Mouse (Mus musculus) lung, postnatal 0 days (tissue): ENCODE results near the gene Zfp874b. TPM values are rescaled to one million over a fixed set of nuclear protein-coding genes. Genes with fewer than 3 reads are reported as not detected.
A peak's percentile ranks its signal among the peaks of the same experiment; 100 is the strongest.
"Not testable (repeated sequence)": the region's sequence is repeated elsewhere in the genome, so short reads cannot be mapped to it uniquely, and the experiment has no call there.

Source experiments
- ATAC-seq: fragments of 200-750 bp; cut with Nextera tagmentation; 2 replicates; pipeline ENCODE4 v1.8.0; 2017; ENCODE audit warnings: moderate library complexity
- DNase-seq: peaks from one replicate; pipeline ENCODE4 v3.0.0-alpha.2; 2016; ENCODE audit warnings: low spot score
- H3K27ac ChIP-seq: fragments of 300-500 bp; sonication (generic); 2 replicates; pipeline ENCODE4 v1.5.1; 2014; ENCODE audit warnings: antibody characterized with exemption, mild to moderate bottlenecking, low read length, mixed read lengths
- H3K27me3 ChIP-seq: fragments of 300-500 bp; sonication (generic); replicated peaks from 2 replicates; pipeline ENCODE4 v1.6.1; 2014; ENCODE audit warnings: low read length, mixed read lengths; ENCODE audit not compliant: insufficient read depth
- H3K36me3 ChIP-seq: fragments of 300-500 bp; sonication (generic); 2 replicates; pipeline ENCODE4 v1.6.1; 2014; ENCODE audit warnings: low read length, mixed read lengths; ENCODE audit not compliant: insufficient read depth
- H3K4me1 ChIP-seq: fragments of 300-500 bp; sonication (generic); 2 replicates; pipeline ENCODE4 v1.6.1; 2014; ENCODE audit warnings: antibody characterized with exemption, low read depth, low read length, mixed read lengths; ENCODE audit not compliant: insufficient read depth
- H3K4me2 ChIP-seq: fragments of 300-500 bp; sonication (generic); replicated peaks from 2 replicates; pipeline ENCODE4 v1.6.1; 2014; ENCODE audit warnings: low read depth, mild to moderate bottlenecking, low read length, moderate library complexity, mixed read lengths
- H3K4me3 ChIP-seq: fragments of 300-500 bp; sonication (generic); 2 replicates; pipeline ENCODE4 v1.5.1; 2014; ENCODE audit warnings: low read depth, low read length
- H3K9ac ChIP-seq: fragments of 300-500 bp; sonication (generic); replicated peaks from 2 replicates; pipeline ENCODE4 v1.6.1; 2014; ENCODE audit warnings: low read depth, mild to moderate bottlenecking
- H3K9me3 ChIP-seq: fragments of 300-500 bp; sonication (generic); 2 replicates; pipeline ENCODE4 v1.6.1; 2016; ENCODE audit warnings: low read length, mixed read lengths
- CTCF ChIP-seq: IDR thresholded peaks from 2 replicates; pipeline ENCODE4 v1.5.1; 2016; ENCODE audit warnings: antibody characterized with exemption, mild to moderate bottlenecking
- EP300 ChIP-seq: IDR thresholded peaks from 2 replicates; pipeline ENCODE4 v1.6.1; 2016; ENCODE audit warnings: antibody characterized with exemption, mild to moderate bottlenecking, control low read depth
- WGBS: fragments of 180-500 bp; shearing (Covaris S2); extraction: QIAGEN DNeasy Blood & Tissue Kit; methylation state at CpG from one replicate; pipeline ENCODE4 v1.1.7; 2014; 5-methylcytosine and 5-hydroxymethylcytosine counted together
- polyA plus RNA-seq: library from polyadenylated mRNA; unstranded; fragments of >200 nt; fragmentation: Nextera tagmentation; extraction: Ambion mirVana; gene quantifications from 2 replicates; pipeline ENCODE4 v1.2.1, GENCODE M21; 2015

Zfp874b gene
- polyA plus RNA-seq, 1 experiment from 2014 or later: 4.4 TPM

GRCm38 (mm10) chr13:67451172-67452020 lies 32.7 kb downstream of the Zfp874b start, which contains the start of gene Zfp874a:
Gene Zfp874a, minus strand, starts transcription at chr13:67451624.
- Histone ChIP-seq H3K4me1 (no peaks in the 10 kb centered on the region), H3K9me3 (no peaks in the 10 kb centered on the region), H3K36me3 (peaks cover 9% of the 10 kb centered on the region), H3K27ac (peak within 1 kb of the TSS; percentile 68), H3K4me3 (peak within 1 kb of the TSS; percentile 53), H3K9ac (peak within 1 kb of the TSS; percentile 30), H3K4me2 (peak within 1 kb of the TSS; percentile 60), H3K27me3 (no peaks in the 10 kb centered on the region)
- ATAC-seq: peak; percentile 98
- TF ChIP-seq EP300 (peak; percentile 41), CTCF (no peak)
- peak; percentile 96 for DNase-seq
- WGBS: under 1% methylated on average over 20 of the region's 20 CpGs

GRCm38 (mm10) chr13:67437095-67437494 lies 47.0 kb downstream of the Zfp874b start:
- not testable (repeated sequence) for H3K9ac ChIP-seq

GRCm38 (mm10) chr13:67428116-67428515 lies 55.9 kb downstream of the Zfp874b start:
- Histone ChIP-seq H3K9ac (no peak overlapping the region), H3K36me3 (no peaks in the 10 kb centered on the region), H3K4me3 (no peak overlapping the region), H3K27ac (no peak overlapping the region), H3K4me2 (no peak overlapping the region), H3K27me3 (no peaks in the 10 kb centered on the region), H3K4me1 (no peaks in the 10 kb centered on the region), H3K9me3 (no peaks in the 10 kb centered on the region)
- ATAC-seq (no peak), DNase-seq (no peak)
- TF ChIP-seq CTCF: no peak
- no peak for TF ChIP-seq EP300
- WGBS: 74% methylated on average over 3 of the region's 3 CpGs

More at GRCm38 (mm10) chr13:67437095-67437494, 47.0 kb downstream of the Zfp874b start:
- not testable (repeated sequence) for H3K4me2 ChIP-seq, H3K4me1 ChIP-seq, H3K36me3 ChIP-seq, H3K9me3 ChIP-seq, ATAC-seq, H3K27me3 ChIP-seq, H3K27ac ChIP-seq, DNase-seq, H3K4me3 ChIP-seq
- WGBS: 80% methylated on average over 1 of the region's 3 CpGs

- not testable (repeated sequence) for H3K9me3 ChIP-seq, H3K27me3 ChIP-seq, ATAC-seq, H3K9ac ChIP-seq, H3K4me1 ChIP-seq, H3K4me3 ChIP-seq, DNase-seq, H3K4me2 ChIP-seq, H3K27ac ChIP-seq, H3K36me3 ChIP-seq
Observed at GRCm38 (mm10) chr13:67425699-67426098, 58.4 kb downstream of the Zfp874b start.

GRCm38 (mm10) chr13:67422532-67422931 lies 61.5 kb downstream of the Zfp874b start:
- H3K4me2 ChIP-seq, H3K4me1 ChIP-seq, DNase-seq, H3K36me3 ChIP-seq, H3K27me3 ChIP-seq, H3K9ac ChIP-seq, H3K4me3 ChIP-seq, ATAC-seq, H3K9me3 ChIP-seq, H3K27ac ChIP-seq: not testable (repeated sequence)
- 88% methylated on average over 2 of the region's 2 CpGs for WGBS

Other genes starting within 250 kb of the Zfp874b start
- 1.00 and 1.1 TPM in 2 replicates for gene Zfp458, start 205.8 kb downstream of the Zfp874b start, polyA plus RNA-seq
- gene Zfp457, start 177.8 kb downstream of the Zfp874b start, polyA plus RNA-seq: 0.40 and 0.62 TPM in 2 replicates
- 1.5 TPM in 2 replicates for gene Zfp595, start 151.7 kb downstream of the Zfp874b start, polyA plus RNA-seq
- gene Gm28044, start 123.7 kb downstream of the Zfp874b start, polyA plus RNA-seq: 0.57 TPM in 1 of 2 replicates, not detected in the other
- 0.80 and 0.82 TPM in 2 replicates for gene Zfp953, start 123.7 kb downstream of the Zfp874b start, polyA plus RNA-seq
- 0.43 TPM in 1 of 2 replicates, not detected in the other for gene Gm28041, start 108.5 kb downstream of the Zfp874b start, polyA plus RNA-seq
- 1.3 and 1.5 TPM in 2 replicates for gene Zfp456, start 108.4 kb downstream of the Zfp874b start, polyA plus RNA-seq
- gene Zfp429, start 84.4 kb downstream of the Zfp874b start, polyA plus RNA-seq: 5.3 and 6.7 TPM in 2 replicates
- gene Zfp459, start 62.8 kb downstream of the Zfp874b start, polyA plus RNA-seq: 0.35 and 0.55 TPM in 2 replicates
- 7.9 and 8.8 TPM in 2 replicates for gene Zfp874a, start 32.6 kb downstream of the Zfp874b start, polyA plus RNA-seq
- gene Zfp58, start 16.3 kb upstream of the Zfp874b start, polyA plus RNA-seq: 6.5 and 6.8 TPM in 2 replicates
- 0.12 and 0.39 TPM in 2 replicates for gene Gm26965, start 41.9 kb upstream of the Zfp874b start, polyA plus RNA-seq
- gene Zfp87, start 41.9 kb upstream of the Zfp874b start, polyA plus RNA-seq: 33.8 and 40.5 TPM in 2 replicates
- gene Zfp748, start 69.6 kb upstream of the Zfp874b start, polyA plus RNA-seq: 5.5 and 6.7 TPM in 2 replicates
- gene Zfp729b, start 125.4 kb upstream of the Zfp874b start, polyA plus RNA-seq: 2.9 and 3.4 TPM in 2 replicates
- gene Gm49345, start 153.5 kb upstream of the Zfp874b start, polyA plus RNA-seq: not detected in 2 replicates
- gene Zfp729a, start 153.5 kb upstream of the Zfp874b start, polyA plus RNA-seq: 1.9 and 2.4 TPM in 2 replicates
- gene Zfp738, start 202.8 kb upstream of the Zfp874b start, polyA plus RNA-seq: 5.8 and 8.1 TPM in 2 replicates
- 2.3 and 2.7 TPM in 2 replicates for gene Zfp65, start 244.9 kb upstream of the Zfp874b start, polyA plus RNA-seq